Mouse (Mus musculus) liver, embryonic 14.5 days (tissue): ENCODE measurements around the gene Ola1. TPM values are rescaled to one million over a fixed set of nuclear protein-coding genes. Genes with fewer than 3 reads are reported as not detected.

ENCODE experiments used
- ATAC-seq: fragments of 200-750 bp; cut with Nextera tagmentation; 2 replicates; pipeline ENCODE4 v1.8.0; 2017; ENCODE audit warnings: moderate number of reproducible peaks, mild to moderate bottlenecking, moderate library complexity; ENCODE audit not compliant: insufficient read depth
- DNase-seq, 3 experiments: peaks; one replicate each; pipeline ENCODE4 v3.0.0-alpha.2; 2012 to 2013; ENCODE audit warnings: low read depth in 3 of 3, low spot score in 3 of 3
- H3K27ac ChIP-seq: fragments of 300-500 bp; sonication (generic); 2 replicates; pipeline ENCODE4 v1.5.1; 2014; ENCODE audit warnings: moderate library complexity, mild to moderate bottlenecking, control low read depth, inconsistent platforms
- H3K27me3 ChIP-seq: fragments of 300-500 bp; sonication (generic); 2 replicates; pipeline ENCODE4 v1.6.1; 2014; ENCODE audit warnings: mild to moderate bottlenecking, low read length, moderate library complexity; ENCODE audit not compliant: control insufficient read depth, insufficient read depth
- H3K36me3 ChIP-seq: fragments of 300-500 bp; sonication (generic); replicated peaks from 2 replicates; pipeline ENCODE4 v1.6.1; 2014; ENCODE audit warnings: low read depth; ENCODE audit not compliant: control insufficient read depth, insufficient read depth
- H3K4me1 ChIP-seq, 2 experiments: fragments of 200-500 bp in 1 of 2; fragments of 300-500 bp in 1 of 2; sonication (generic) in 1 of 2; replicated peaks; 2 replicates each; pipeline ENCODE4 v1.6.1; 2012 to 2014; ENCODE audit warnings: antibody characterized with exemption in 1 of 2, inconsistent platforms in 1 of 2, low read length in 1 of 2; ENCODE audit not compliant: control insufficient read depth in 2 of 2, insufficient read depth in 2 of 2
- H3K4me2 ChIP-seq: fragments of 300-500 bp; sonication (generic); 2 replicates; pipeline ENCODE4 v1.6.1; 2014; ENCODE audit warnings: low read depth, mild to moderate bottlenecking, control low read depth, moderate library complexity
- H3K4me3 ChIP-seq, 2 experiments: fragments of 200-500 bp in 1 of 2; fragments of 300-500 bp in 1 of 2; sonication (generic) in 1 of 2; 2 replicates each; pipeline ENCODE4 v1.5.1; 2012 to 2014; ENCODE audit warnings: low read depth in 2 of 2, low read length in 2 of 2, mild to moderate bottlenecking in 2 of 2, control low read depth in 1 of 2, inconsistent platforms in 1 of 2, moderate library complexity in 1 of 2; ENCODE audit not compliant: insufficient read depth in 1 of 2
- H3K9ac ChIP-seq: fragments of 300-500 bp; sonication (generic); replicated peaks from 2 replicates; pipeline ENCODE4 v1.6.1; 2014; ENCODE audit warnings: mild to moderate bottlenecking, control low read depth, moderate library complexity
- H3K9me3 ChIP-seq: fragments of 300-500 bp; sonication (generic); 2 replicates; pipeline ENCODE4 v1.6.1; 2016; ENCODE audit warnings: low read length, mixed read lengths; ENCODE audit not compliant: control insufficient read depth
- CTCF ChIP-seq: IDR thresholded peaks from 2 replicates; pipeline ENCODE4 v1.5.1; 2016; ENCODE audit warnings: antibody characterized with exemption, low read depth, control low read depth
- EP300 ChIP-seq: IDR thresholded peaks from 2 replicates; pipeline ENCODE4 v1.6.1; 2016; ENCODE audit warnings: antibody characterized with exemption, low read depth
- WGBS: fragments of 180-500 bp; shearing (Covaris S2); extraction: QIAGEN DNeasy Blood & Tissue Kit; methylation state at CpG from one replicate; pipeline ENCODE4 v1.1.7; 2014; ENCODE audit not compliant: insufficient replicate concordance; 5-methylcytosine and 5-hydroxymethylcytosine counted together
- polyA plus RNA-seq, 2 experiments: library from polyadenylated mRNA; depleted of rRNA in 1 of 2; stranded (reverse) in 1 of 2; unstranded in 1 of 2; fragments of >200 nt; fragmentation: Nextera tagmentation in 1 of 2; extraction: Ambion mirVana in 1 of 2; gene quantifications; 2 replicates each; pipeline versions ENCODE4 v1.2.1 to v1.2.3; 2012 to 2014

Gene Ola1
- polyA plus RNA-seq, 2 experiments: 25.2 to 43.0 TPM

DNA sequence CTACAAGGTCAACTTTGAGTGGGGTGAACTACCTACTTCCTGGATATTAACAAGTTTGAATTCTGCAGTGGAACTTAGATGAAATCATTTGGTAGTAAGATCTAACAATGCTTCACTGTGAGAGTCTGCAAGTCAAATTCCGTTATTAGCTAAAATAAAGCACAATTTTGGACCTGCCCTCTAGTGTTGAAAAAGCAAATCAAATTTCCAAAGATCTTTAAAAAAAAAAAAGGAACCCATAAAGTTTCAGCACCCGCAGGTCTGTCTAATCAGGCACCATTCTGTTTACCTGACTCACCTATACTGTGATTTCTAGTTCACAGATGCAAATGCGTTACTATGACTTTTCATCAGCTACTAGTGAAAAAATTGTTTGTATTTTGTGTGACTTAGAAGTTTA, 122.2 kb downstream of the Ola1 start:
- Histone ChIP-seq H3K36me3 (no peaks in the 10 kb centered on the region; the same call in 1 of the 2 replicates), H3K4me3 (no peak overlapping the region), H3K4me1 (peaks cover 23 to 25% of the 10 kb centered on the region in 2 experiments), H3K9ac (no peak overlapping the region), H3K4me2 (no peak overlapping the region), H3K9me3 (no peaks in the 10 kb centered on the region), H3K27ac (no peak overlapping the region), H3K27me3 (no peaks in the 10 kb centered on the region)
- no peak for TF ChIP-seq CTCF
- TF ChIP-seq EP300: no peak
- DNase-seq (no peak), ATAC-seq (no peak)
- WGBS: 78% methylated on average over 3 of the region's 3 CpGs

DNA sequence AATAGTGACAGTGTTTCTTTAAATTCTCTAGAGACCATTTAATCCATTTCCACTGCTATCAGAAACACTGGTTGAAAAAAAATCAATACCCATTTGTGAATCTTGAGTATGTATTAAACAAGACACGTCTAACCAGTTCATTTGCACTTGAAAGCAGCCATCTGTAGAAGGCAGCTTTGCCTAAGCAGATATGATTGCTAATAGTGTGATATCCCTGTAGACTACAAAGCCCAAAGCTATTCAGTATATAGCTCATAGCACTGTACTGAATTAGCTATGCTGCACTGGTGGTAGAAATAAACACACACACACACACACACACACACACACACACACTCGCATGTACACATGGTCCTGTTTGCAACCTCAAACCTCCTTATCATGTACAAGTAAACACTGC, 123.4 kb downstream of the Ola1 start:
- no peak for TF ChIP-seq CTCF
- no peak for TF ChIP-seq EP300
- Histone ChIP-seq H3K4me3 (no peak overlapping the region), H3K4me2 (no peak overlapping the region), H3K27me3 (no peaks in the 10 kb centered on the region), H3K27ac (peak overlapping the region; percentile 43), H3K9ac (no peak overlapping the region), H3K9me3 (no peaks in the 10 kb centered on the region), H3K36me3 (no peaks in the 10 kb centered on the region; the same call in 1 of the 2 replicates), H3K4me1 (peaks cover 26 to 28% of the 10 kb centered on the region in 2 experiments)
- DNase-seq (no peak), ATAC-seq (no peak)
- WGBS: 71% methylated on average over 2 of the region's 2 CpGs

DNA sequence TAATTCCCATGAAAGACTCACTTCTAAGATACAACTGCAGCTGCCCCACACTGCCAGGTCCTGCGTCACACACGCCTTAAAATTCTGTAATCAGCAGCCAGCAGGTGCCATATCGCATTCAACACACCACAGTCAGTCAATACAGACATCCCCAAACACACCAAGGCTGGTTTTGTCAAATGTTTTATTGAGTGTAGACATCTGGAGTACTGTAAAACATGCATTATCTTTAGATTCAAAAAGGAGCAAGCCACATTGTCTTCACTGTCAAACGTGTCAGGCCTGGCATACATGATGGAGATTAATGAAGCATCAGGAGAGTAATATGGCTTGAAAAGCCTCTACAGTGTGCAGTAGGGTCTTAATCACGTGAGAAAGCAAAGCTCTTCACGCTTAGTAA, 125.7 kb downstream of the Ola1 start:
- Histone ChIP-seq H3K27ac (peak overlapping the region; percentile 96), H3K4me1 (peaks cover 33 to 39% of the 10 kb centered on the region in 2 experiments), H3K27me3 (no peaks in the 10 kb centered on the region), H3K9me3 (no peaks in the 10 kb centered on the region), H3K4me3 (no peak overlapping the region), H3K9ac (peak overlapping the region; percentile 50), H3K36me3 (no peaks in the 10 kb centered on the region; the same call in 1 of the 2 replicates), H3K4me2 (peak overlapping the region; percentile 63)
- 33% methylated on average over 6 of the region's 6 CpGs for WGBS
- peak; percentile 95 to 98 (median 97) for DNase-seq
- peak; percentile 99 for ATAC-seq
- no peak for TF ChIP-seq CTCF
- peak; percentile 99 for TF ChIP-seq EP300

DNA sequence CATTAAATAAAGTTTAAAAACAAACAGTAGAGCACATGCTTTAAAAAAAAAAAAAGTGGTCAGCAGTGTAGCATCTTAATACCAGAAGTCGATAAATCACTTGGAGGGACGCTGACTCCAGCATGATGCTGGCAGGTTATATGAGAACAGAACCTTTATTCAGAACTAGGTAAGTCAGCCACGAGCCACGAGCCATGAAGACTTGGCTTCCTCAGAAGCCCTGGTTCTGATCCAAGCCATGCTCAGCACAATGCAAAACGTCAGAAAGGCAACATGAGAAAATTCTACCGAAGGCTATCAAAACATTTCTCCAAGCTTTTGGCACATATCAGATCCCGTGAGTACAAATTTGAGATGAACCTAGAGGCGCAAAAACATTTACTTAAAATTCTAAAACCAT, 127.4 kb downstream of the Ola1 start:
- H3K9ac ChIP-seq: no peak overlapping the region
- H3K4me1 ChIP-seq: peaks cover 33 to 39% of the 10 kb centered on the region in 2 experiments
- no peaks in the 10 kb centered on the region for H3K27me3 ChIP-seq
- H3K27ac ChIP-seq: peak overlapping the region; percentile 96; the same call in 1 of the 2 replicates
- 87% methylated on average over 8 of the region's 8 CpGs for WGBS
- no peak overlapping the region for H3K4me2 ChIP-seq
- ATAC-seq (no peak), DNase-seq (no peak)
- H3K4me3 ChIP-seq: no peak overlapping the region
- no peaks in the 10 kb centered on the region; the same call in 1 of the 2 replicates for H3K36me3 ChIP-seq
- no peaks in the 10 kb centered on the region for H3K9me3 ChIP-seq
- TF ChIP-seq CTCF (no peak), EP300 (no peak)

DNA sequence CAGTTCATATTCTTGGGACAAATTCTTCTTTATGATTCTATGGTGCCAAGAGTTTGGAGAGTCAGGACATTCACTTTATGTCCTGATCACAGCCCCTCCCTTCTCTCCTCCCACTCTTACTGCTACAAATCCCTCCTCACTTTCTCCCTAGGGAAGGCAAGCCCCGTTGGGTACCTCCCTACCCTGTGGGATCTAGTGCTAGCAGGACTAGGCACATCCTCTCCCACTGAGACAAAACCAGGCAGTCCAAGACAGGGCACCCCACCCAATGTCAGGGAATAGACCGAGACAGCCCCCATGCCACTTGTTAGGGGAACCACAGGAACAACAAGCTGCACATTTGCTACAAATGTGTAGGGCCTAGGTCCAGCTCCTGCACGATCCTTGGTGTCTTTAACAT, 131.1 kb downstream of the Ola1 start:
- 58% methylated on average over 3 of the region's 3 CpGs for WGBS
- no peak for ATAC-seq

More for the DNA sequence above, 131.1 kb downstream of the Ola1 start:
- Histone ChIP-seq H3K27me3 (no peaks in the 10 kb centered on the region), H3K4me1 (peaks cover 18 to 30% of the 10 kb centered on the region in 2 experiments), H3K9me3 (no peaks in the 10 kb centered on the region), H3K27ac (no peak overlapping the region), H3K4me2 (no peak overlapping the region), H3K36me3 (no peaks in the 10 kb centered on the region; the same call in 1 of the 2 replicates), H3K4me3 (no peak overlapping the region), H3K9ac (no peak overlapping the region)
- DNase-seq: no peak
- TF ChIP-seq EP300 (no peak), CTCF (no peak)
